Mouse (Mus musculus) hindbrain, embryonic 11.5 days (tissue): ENCODE results near the gene Arid1b. TPM values are rescaled to one million over a fixed set of nuclear protein-coding genes. Genes with fewer than 3 reads are reported as not detected.

ENCODE experiments used
- ATAC-seq: fragments of 200-750 bp; cut with Nextera tagmentation; 2 replicates; pipeline ENCODE4 v1.8.0; 2017; ENCODE audit warnings: mild to moderate bottlenecking, moderate TSS enrichment, moderate library complexity; ENCODE audit not compliant: low FRiP score
- DNase-seq: peaks from one replicate; pipeline ENCODE4 v3.0.0-alpha.2; 2015; ENCODE audit warnings: low spot score
- H3K27ac ChIP-seq: fragments of 300-500 bp; sonication (generic); 2 replicates; pipeline ENCODE4 v1.5.1; 2014; ENCODE audit warnings: mild to moderate bottlenecking, low read depth, low read length
- H3K27me3 ChIP-seq: fragments of 300-500 bp; sonication (generic); 2 replicates; pipeline ENCODE4 v1.6.1; 2014; ENCODE audit warnings: mild to moderate bottlenecking, low read length, moderate library complexity, mixed read lengths; ENCODE audit not compliant: control insufficient read depth, insufficient read depth
- H3K36me3 ChIP-seq: fragments of 300-500 bp; sonication (generic); 2 replicates; pipeline ENCODE4 v1.6.1; 2014; ENCODE audit warnings: mild to moderate bottlenecking, low read length, moderate library complexity, mixed read lengths; ENCODE audit not compliant: control insufficient read depth, insufficient read depth
- H3K4me1 ChIP-seq: fragments of 300-500 bp; sonication (generic); replicated peaks from 2 replicates; pipeline ENCODE4 v1.6.1; 2014; ENCODE audit warnings: low read length, mixed read lengths; ENCODE audit not compliant: control insufficient read depth, insufficient read depth
- H3K4me2 ChIP-seq: fragments of 300-500 bp; sonication (generic); replicated peaks from 2 replicates; pipeline ENCODE4 v1.6.1; 2014; ENCODE audit warnings: mild to moderate bottlenecking, low read depth, low read length
- H3K4me3 ChIP-seq: fragments of 300-500 bp; sonication (generic); 2 replicates; pipeline ENCODE4 v1.5.1; 2014; ENCODE audit warnings: low read depth, low read length
- H3K9ac ChIP-seq: fragments of 300-500 bp; sonication (generic); 2 replicates; pipeline ENCODE4 v1.6.1; 2014; ENCODE audit warnings: low read depth, low read length
- H3K9me3 ChIP-seq: fragments of 300-500 bp; sonication (generic); 2 replicates; pipeline ENCODE4 v1.6.1; 2016; ENCODE audit warnings: low read length; ENCODE audit not compliant: control insufficient read depth
- WGBS: fragments of 180-500 bp; shearing (Covaris S2); extraction: QIAGEN DNeasy Blood & Tissue Kit; methylation state at CpG from one replicate; pipeline ENCODE4 v1.1.7; 2014; 5-methylcytosine and 5-hydroxymethylcytosine counted together
- polyA plus RNA-seq: library from polyadenylated mRNA; unstranded; fragments of >200 nt; fragmentation: Nextera tagmentation; extraction: Ambion mirVana; gene quantifications from 2 replicates; pipeline ENCODE4 v1.2.1, GENCODE M21; 2014

The Arid1b gene
- polyA plus RNA-seq, 1 experiment from 2014 or later, result 18.6 TPM

DNA sequence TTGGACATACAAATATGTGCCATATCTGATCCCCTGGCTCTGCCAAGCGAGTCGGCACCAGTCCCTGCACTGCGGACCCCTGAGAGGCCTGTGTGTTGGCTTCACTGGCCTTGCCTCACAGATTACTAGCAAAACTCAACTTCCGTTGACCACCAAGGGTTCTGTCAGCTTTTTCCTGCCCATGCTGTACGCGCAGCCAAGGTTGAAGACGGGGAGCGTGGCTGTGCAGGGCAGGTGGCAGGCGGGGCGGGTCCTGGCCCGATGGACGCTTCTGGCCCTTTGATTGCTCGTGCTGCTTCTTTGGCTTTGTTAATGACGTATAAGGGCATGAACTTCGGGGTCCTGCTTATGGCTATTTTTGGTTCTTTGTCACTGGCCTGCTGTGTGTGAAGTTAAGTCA lies 253.6 kb downstream of the Arid1b start:
- Histone ChIP-seq H3K27me3 (no peaks in the 10 kb centered on the region), H3K27ac (no peak overlapping the region), H3K4me3 (no peak overlapping the region), H3K4me1 (no peaks in the 10 kb centered on the region), H3K9ac (no peak overlapping the region), H3K9me3 (no peaks in the 10 kb centered on the region), H3K36me3 (no peaks in the 10 kb centered on the region), H3K4me2 (no peak overlapping the region)
- DNase-seq, result no peak
- WGBS, result 92% methylated on average over 15 of the region's 15 CpGs
- ATAC-seq, result no peak

- DNase-seq (no peak), ATAC-seq (no peak)
- no peaks in the 10 kb centered on the region for H3K9me3 ChIP-seq
- no peak overlapping the region for H3K4me3 ChIP-seq
- no peak overlapping the region for H3K4me2 ChIP-seq
- no peaks in the 10 kb centered on the region for H3K4me1 ChIP-seq
- H3K9ac ChIP-seq, result no peak overlapping the region
- 69% methylated on average over 17 of the region's 17 CpGs for WGBS
- no peaks in the 10 kb centered on the region for H3K27me3 ChIP-seq
- no peak overlapping the region for H3K27ac ChIP-seq
- no peaks in the 10 kb centered on the region for H3K36me3 ChIP-seq
Measured at GRCm38 (mm10) chr17:5248957-5249656, 255.0 kb downstream of the Arid1b start.

- no peaks in the 10 kb centered on the region for H3K27me3 ChIP-seq
- H3K27ac ChIP-seq, result no peak overlapping the region
- H3K9ac ChIP-seq, result no peak overlapping the region
- no peak for DNase-seq
- H3K4me2 ChIP-seq, result no peak overlapping the region
- no peak overlapping the region for H3K4me3 ChIP-seq
- WGBS, result 83% methylated on average over 9 of the region's 9 CpGs
- H3K36me3 ChIP-seq, result no peaks in the 10 kb centered on the region
- H3K4me1 ChIP-seq, result no peaks in the 10 kb centered on the region
- H3K9me3 ChIP-seq, result no peaks in the 10 kb centered on the region
- ATAC-seq, result no peak
Measured at GRCm38 (mm10) chr17:5249681-5250180, 255.6 kb downstream of the Arid1b start.

DNA sequence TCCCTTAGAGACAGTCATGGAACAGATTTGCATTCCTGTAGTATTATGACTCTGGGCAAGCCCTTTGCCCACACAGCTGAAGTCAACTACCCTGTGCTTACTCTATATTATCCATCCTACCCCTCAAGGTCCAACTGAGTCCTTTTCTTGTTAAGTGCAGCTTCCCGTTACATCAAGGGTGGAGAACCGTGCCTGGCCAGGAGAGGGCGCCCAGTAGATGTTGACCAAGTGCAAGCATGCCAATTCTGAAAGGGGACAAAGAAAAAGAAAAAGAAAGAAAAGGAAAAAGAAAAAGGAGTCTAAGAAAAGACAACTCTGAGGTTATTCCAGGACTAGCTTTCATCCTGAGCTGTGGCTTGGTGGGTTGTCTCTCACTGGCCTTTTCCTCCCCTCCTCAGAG lies 258.3 kb downstream of the Arid1b start:
- H3K27ac ChIP-seq, result no peak overlapping the region
- peak; percentile 77 for DNase-seq
- ATAC-seq, result no peak
- no peaks in the 10 kb centered on the region for H3K9me3 ChIP-seq
- H3K9ac ChIP-seq, result no peak overlapping the region
- H3K27me3 ChIP-seq, result no peaks in the 10 kb centered on the region
- H3K4me2 ChIP-seq, result no peak overlapping the region
- no peak overlapping the region for H3K4me3 ChIP-seq
- no peaks in the 10 kb centered on the region for H3K36me3 ChIP-seq
- H3K4me1 ChIP-seq, result no peaks in the 10 kb centered on the region
- 25% methylated on average over 3 of the region's 3 CpGs for WGBS

GRCm38 (mm10) chr17:5254717-5255617 lies 260.8 kb downstream of the Arid1b start:
- H3K27ac ChIP-seq, result no peak overlapping the region
- no peaks in the 10 kb centered on the region for H3K36me3 ChIP-seq
- ATAC-seq (no peak), DNase-seq (no peak)
- H3K9me3 ChIP-seq, result no peaks in the 10 kb centered on the region
- H3K27me3 ChIP-seq, result no peaks in the 10 kb centered on the region
- no peak overlapping the region for H3K9ac ChIP-seq
- 67% methylated on average over 16 of the region's 16 CpGs for WGBS
- no peaks in the 10 kb centered on the region for H3K4me1 ChIP-seq
- H3K4me3 ChIP-seq, result no peak overlapping the region
- H3K4me2 ChIP-seq, result no peak overlapping the region

- DNase-seq (no peak), ATAC-seq (no peak)
- Histone ChIP-seq H3K4me1 (no peaks in the 10 kb centered on the region), H3K9ac (no peak overlapping the region), H3K27me3 (no peaks in the 10 kb centered on the region), H3K36me3 (no peaks in the 10 kb centered on the region), H3K9me3 (no peaks in the 10 kb centered on the region), H3K4me3 (no peak overlapping the region), H3K27ac (no peak overlapping the region), H3K4me2 (no peak overlapping the region)
- 87% methylated on average over 2 of the region's 2 CpGs for WGBS
Measured at GRCm38 (mm10) chr17:5255618-5255933, 261.4 kb downstream of the Arid1b start.

DNA sequence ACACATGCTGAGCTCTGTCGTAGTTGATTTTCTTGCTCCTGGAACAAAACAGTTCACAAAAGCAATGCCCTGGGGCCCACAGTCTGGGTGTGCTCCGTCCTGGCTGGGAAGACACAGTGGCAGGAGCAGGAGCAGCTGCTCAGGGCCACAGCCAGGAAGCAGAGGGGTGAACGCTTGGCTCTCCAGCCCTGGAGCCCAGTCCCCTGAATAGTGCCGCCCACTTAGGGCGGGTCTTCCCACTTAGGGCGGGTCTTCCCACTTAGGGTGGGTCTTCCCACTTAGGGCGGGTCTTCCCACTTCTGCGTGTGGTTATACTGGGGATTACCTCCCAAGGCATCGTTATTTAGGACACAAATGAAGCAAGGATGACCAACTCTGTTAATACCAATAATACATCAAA lies 264.8 kb downstream of the Arid1b start:
- Histone ChIP-seq H3K9ac (no peak overlapping the region), H3K36me3 (no peaks in the 10 kb centered on the region), H3K27ac (no peak overlapping the region), H3K4me2 (no peak overlapping the region), H3K4me1 (no peaks in the 10 kb centered on the region), H3K27me3 (no peaks in the 10 kb centered on the region), H3K9me3 (no peaks in the 10 kb centered on the region), H3K4me3 (no peak overlapping the region)
- DNase-seq (no peak), ATAC-seq (no peak)
- 70% methylated on average over 9 of the region's 9 CpGs for WGBS

- H3K27me3 ChIP-seq, result no peaks in the 10 kb centered on the region
- no peak overlapping the region for H3K4me2 ChIP-seq
- ATAC-seq, result no peak
- H3K9ac ChIP-seq, result no peak overlapping the region
- no peaks in the 10 kb centered on the region for H3K9me3 ChIP-seq
- no peaks in the 10 kb centered on the region for H3K36me3 ChIP-seq
- H3K4me1 ChIP-seq, result no peaks in the 10 kb centered on the region
- 92% methylated on average over 8 of the region's 8 CpGs for WGBS
- no peak overlapping the region for H3K4me3 ChIP-seq
- no peak overlapping the region for H3K27ac ChIP-seq
- no peak for DNase-seq
Measured at GRCm38 (mm10) chr17:5261131-5261651, 267.1 kb downstream of the Arid1b start.
